Mouse (Mus musculus) lung, postnatal 25 days (tissue): Measurements from ENCODE around the gene Inpp5a.

ENCODE experiments used
- DNase-seq: peaks from one replicate; pipeline ENCODE4 v3.0.0; 2022; ENCODE audit warnings: low spot score

The Inpp5a gene

GRCm38 (mm10) chr7:139441761-139442211, 52.9 kb downstream of the Inpp5a start:
- peak; percentile 38 for DNase-seq

- DNase-seq, result no peak
Observed at GRCm38 (mm10) chr7:139445621-139446020, 56.7 kb downstream of the Inpp5a start.

GRCm38 (mm10) chr7:139447381-139447780, 58.5 kb downstream of the Inpp5a start:
- no peak for DNase-seq

GRCm38 (mm10) chr7:139450186-139450998, 61.5 kb downstream of the Inpp5a start:
- DNase-seq, result no peak

- peak; percentile 52 for DNase-seq
Observed at GRCm38 (mm10) chr7:139451711-139452110, 62.8 kb downstream of the Inpp5a start.

- DNase-seq, result no peak
Observed at GRCm38 (mm10) chr7:139452199-139452598, 63.3 kb downstream of the Inpp5a start.

- no peak for DNase-seq
Observed at GRCm38 (mm10) chr7:139453198-139453597, 64.3 kb downstream of the Inpp5a start.

- no peak for DNase-seq
Observed at GRCm38 (mm10) chr7:139454285-139454684, 65.4 kb downstream of the Inpp5a start.

GRCm38 (mm10) chr7:139456759-139457158, 67.8 kb downstream of the Inpp5a start:
- DNase-seq, result no peak

GRCm38 (mm10) chr7:139461344-139461743, 72.4 kb downstream of the Inpp5a start:
- DNase-seq, result no peak

GRCm38 (mm10) chr7:139462142-139462541, 73.2 kb downstream of the Inpp5a start:
- no peak for DNase-seq

- no peak for DNase-seq
Observed at GRCm38 (mm10) chr7:139465538-139465937, 76.6 kb downstream of the Inpp5a start.

- no peak for DNase-seq
Observed at GRCm38 (mm10) chr7:139466484-139467176, 77.7 kb downstream of the Inpp5a start.

GRCm38 (mm10) chr7:139467177-139467895, 78.4 kb downstream of the Inpp5a start:
- DNase-seq, result no peak

GRCm38 (mm10) chr7:139467896-139468279, 79.0 kb downstream of the Inpp5a start:
- DNase-seq, result peak; percentile 41

GRCm38 (mm10) chr7:139468440-139468839, 79.5 kb downstream of the Inpp5a start:
- DNase-seq, result peak; percentile 48

GRCm38 (mm10) chr7:139469457-139469856, 80.5 kb downstream of the Inpp5a start:
- DNase-seq, result no peak

- no peak for DNase-seq
Observed at GRCm38 (mm10) chr7:139470481-139470880, 81.6 kb downstream of the Inpp5a start.

GRCm38 (mm10) chr7:139472052-139472451, 83.1 kb downstream of the Inpp5a start:
- no peak for DNase-seq

GRCm38 (mm10) chr7:139472865-139473549, 84.1 kb downstream of the Inpp5a start:
- peak; percentile 87 for DNase-seq

- no peak for DNase-seq
Observed at GRCm38 (mm10) chr7:139475896-139476295, 87.0 kb downstream of the Inpp5a start.

GRCm38 (mm10) chr7:139476700-139477099, 87.8 kb downstream of the Inpp5a start:
- DNase-seq, result no peak
